Mouse (Mus musculus) heart, embryonic 15.5 days (tissue): ENCODE measurements at regions not wholly inside any gene's neighbourhood (a gene's known extent, or its start where the extent isn't known, plus 50 kb on each side); places are given as distances from the start of the nearest gene placed in this dataset.

Experiments
- ATAC-seq: fragments of 200-750 bp; cut with Nextera tagmentation; replicated peaks from 2 replicates; pipeline ENCODE4 v1.8.0; 2017; ENCODE audit warnings: low read depth, moderate TSS enrichment; ENCODE audit not compliant: insufficient number of reproducible peaks, insufficient read depth, low FRiP score
- H3K27ac ChIP-seq: fragments of 300-500 bp; sonication (generic); 2 replicates; pipeline ENCODE4 v1.5.1; 2015; ENCODE audit warnings: mild to moderate bottlenecking, inconsistent platforms
- H3K27me3 ChIP-seq: fragments of 300-500 bp; sonication (generic); 2 replicates; pipeline ENCODE4 v1.6.1; 2015; ENCODE audit warnings: inconsistent platforms
- H3K36me3 ChIP-seq: fragments of 300-500 bp; sonication (generic); 2 replicates; pipeline ENCODE4 v1.6.1; 2015; ENCODE audit warnings: mild to moderate bottlenecking, inconsistent platforms
- H3K4me1 ChIP-seq: fragments of 300-500 bp; sonication (generic); replicated peaks from 2 replicates; pipeline ENCODE4 v1.6.1; 2015; ENCODE audit warnings: inconsistent platforms
- H3K4me2 ChIP-seq: fragments of 300-500 bp; sonication (generic); 2 replicates; pipeline ENCODE4 v1.6.1; 2015; ENCODE audit warnings: inconsistent platforms, mild to moderate bottlenecking, moderate library complexity
- H3K4me3 ChIP-seq: fragments of 300-500 bp; sonication (generic); 2 replicates; pipeline ENCODE4 v1.5.1; 2015; ENCODE audit warnings: mild to moderate bottlenecking, inconsistent platforms
- H3K9ac ChIP-seq: fragments of 300-500 bp; sonication (generic); 2 replicates; pipeline ENCODE4 v1.6.1; 2015; ENCODE audit warnings: mild to moderate bottlenecking, inconsistent platforms
- H3K9me3 ChIP-seq: fragments of 300-500 bp; sonication (generic); replicated peaks from 2 replicates; pipeline ENCODE4 v1.6.1; 2016; ENCODE audit warnings: inconsistent platforms
- WGBS: fragments of 180-500 bp; shearing (Covaris S2); methylation state at CpG from one replicate; pipeline ENCODE4 v1.1.7; 2015; ENCODE audit warnings: mixed read lengths; 5-methylcytosine and 5-hydroxymethylcytosine counted together

DNA sequence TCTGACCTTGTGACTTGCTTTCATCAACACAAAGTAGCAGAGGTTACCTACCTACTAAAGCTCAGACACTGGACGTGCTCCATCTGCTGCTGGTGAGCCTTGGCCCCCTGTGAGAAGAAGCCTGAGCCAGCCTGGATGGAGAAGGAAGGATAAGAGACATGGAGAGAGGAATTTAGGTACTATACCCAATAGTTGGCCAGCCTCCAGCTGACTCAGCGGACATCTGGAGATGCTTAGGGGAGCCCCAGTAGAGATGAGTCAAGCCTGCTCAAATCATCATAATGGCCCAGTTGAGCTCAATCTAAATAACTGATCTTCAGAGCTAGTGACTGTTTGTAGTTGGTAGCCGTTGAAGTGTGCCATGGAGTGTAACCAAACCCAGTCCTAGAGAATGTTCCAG, 53.7 kb upstream of the Ripply2 start:
- no peak overlapping the region for H3K9ac ChIP-seq

DNA sequence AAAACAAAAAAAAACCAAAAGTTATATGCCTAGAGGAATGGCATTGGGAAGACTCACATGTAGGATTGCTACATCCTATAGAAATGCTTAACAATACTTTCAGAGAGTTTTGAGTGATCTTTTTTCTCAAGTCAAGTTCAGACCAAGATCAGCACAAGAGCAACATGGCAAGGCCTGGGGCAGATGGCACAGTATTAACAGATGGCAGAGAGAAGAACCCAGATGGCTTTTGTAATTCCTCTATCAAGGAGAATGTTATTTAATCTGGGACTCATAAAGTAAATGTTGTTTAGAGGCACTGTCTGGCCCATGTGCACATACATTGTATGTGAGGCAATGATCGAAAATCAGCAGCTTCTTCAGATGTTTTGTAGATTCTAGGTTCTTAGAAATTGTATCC, 58.3 kb upstream of the Ripply2 start:
- H3K4me3 ChIP-seq, result no peak overlapping the region
- H3K36me3 ChIP-seq, result no peaks in the 10 kb centered on the region
- H3K27me3 ChIP-seq, result no peaks in the 10 kb centered on the region
- WGBS, result 95% methylated on average over 1 of the region's 1 CpGs
- no peak overlapping the region for H3K27ac ChIP-seq
- H3K4me2 ChIP-seq, result no peak overlapping the region
- no peak for ATAC-seq
- peaks cover 20% of the 10 kb centered on the region for H3K4me1 ChIP-seq
- H3K9ac ChIP-seq, result no peak overlapping the region
- no peaks in the 10 kb centered on the region for H3K9me3 ChIP-seq

More for the DNA sequence above, 53.7 kb upstream of the Ripply2 start:
- ATAC-seq, result no peak
- 54% methylated on average over 3 of the region's 3 CpGs for WGBS
- no peak overlapping the region for H3K27ac ChIP-seq
- no peaks in the 10 kb centered on the region for H3K9me3 ChIP-seq
- no peaks in the 10 kb centered on the region for H3K36me3 ChIP-seq
- peaks cover 6% of the 10 kb centered on the region for H3K4me1 ChIP-seq
- no peak overlapping the region for H3K4me3 ChIP-seq
- no peaks in the 10 kb centered on the region for H3K27me3 ChIP-seq
- H3K4me2 ChIP-seq, result no peak overlapping the region

DNA sequence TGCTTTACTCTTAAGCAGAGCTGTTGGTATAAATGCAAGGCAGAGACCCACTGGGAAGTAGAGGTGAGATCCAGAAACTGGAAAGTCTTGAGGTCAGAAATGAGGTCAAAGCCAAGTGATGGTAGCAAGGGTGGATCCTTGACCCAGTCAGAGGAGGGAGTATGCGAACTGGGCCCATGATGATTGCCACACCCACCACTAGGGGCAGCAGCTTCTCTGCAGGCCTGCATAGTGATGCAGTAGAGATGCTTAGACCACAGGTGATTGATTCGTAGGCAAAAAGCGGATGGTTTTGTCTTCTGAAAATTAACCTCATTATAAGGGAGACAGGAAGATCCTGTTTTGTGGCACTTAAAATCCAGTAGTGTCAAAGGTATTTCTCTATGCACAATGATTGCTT, 59.6 kb upstream of the Ripply2 start:
- H3K9ac ChIP-seq, result no peak overlapping the region
- no peaks in the 10 kb centered on the region for H3K27me3 ChIP-seq
- peaks cover 21% of the 10 kb centered on the region for H3K4me1 ChIP-seq
- ATAC-seq, result no peak
- no peaks in the 10 kb centered on the region for H3K36me3 ChIP-seq
- no peaks in the 10 kb centered on the region for H3K9me3 ChIP-seq
- H3K4me2 ChIP-seq, result no peak overlapping the region
- H3K4me3 ChIP-seq, result no peak overlapping the region
- WGBS, result 85% methylated on average over 3 of the region's 3 CpGs
- H3K27ac ChIP-seq, result no peak overlapping the region

DNA sequence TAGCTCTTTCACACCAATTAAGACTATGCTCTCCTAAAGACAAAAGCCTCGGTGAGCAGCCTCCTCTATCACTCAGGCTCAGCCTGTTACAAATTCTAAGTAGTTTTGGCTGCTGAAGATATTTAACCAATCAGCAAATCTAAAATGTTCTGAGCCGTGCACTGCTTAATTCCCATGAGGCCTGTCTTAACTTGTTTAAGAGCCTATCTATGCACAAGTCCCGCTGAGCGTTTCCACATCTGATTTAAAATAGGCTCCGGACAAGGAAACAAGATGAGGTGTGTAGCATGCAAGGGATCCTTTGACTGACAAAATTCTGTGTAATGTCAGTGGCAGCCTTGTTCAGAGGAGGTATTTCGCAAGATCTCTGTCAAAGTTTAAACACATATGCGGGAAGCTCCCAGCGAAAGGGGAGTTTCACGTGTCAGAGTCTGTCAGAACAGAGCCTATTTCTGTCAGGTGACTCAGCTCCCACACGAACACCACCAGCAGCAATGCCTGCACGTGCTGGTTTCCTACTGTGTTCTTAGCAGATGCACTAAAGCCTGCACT, 63.3 kb upstream of the Ripply2 start:
- ATAC-seq, result peak; percentile 61
- H3K27ac ChIP-seq, result peak overlapping the region; percentile 78

DNA sequence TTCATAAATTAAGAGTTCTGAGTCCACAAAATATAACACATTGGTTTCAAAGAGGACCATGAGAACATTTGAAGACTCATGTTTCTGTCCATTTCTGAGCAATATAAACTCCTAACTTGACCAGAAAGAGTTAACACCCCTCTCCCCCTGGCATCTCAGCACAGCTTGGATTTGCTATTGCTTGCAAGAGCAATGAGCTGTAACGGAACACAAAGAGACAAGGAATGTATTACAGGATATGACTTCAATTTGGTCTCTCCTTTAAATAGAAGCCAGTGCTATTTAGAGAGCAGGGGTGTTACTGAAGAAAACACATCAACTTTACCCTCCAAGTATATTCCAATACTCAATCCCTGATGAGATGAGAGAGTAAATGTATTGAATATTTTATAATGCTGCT, 65.5 kb upstream of the Ripply2 start:
- peak overlapping the region; percentile 75 for H3K27ac ChIP-seq
- ATAC-seq, result peak; percentile 58; the same call in 1 of the 2 replicates
- WGBS, result 3% methylated on average over 1 of the region's 1 CpGs

More for the DNA sequence above, 63.3 kb upstream of the Ripply2 start:
- 19% methylated on average over 11 of the region's 11 CpGs for WGBS
- Histone ChIP-seq H3K9me3 (no peaks in the 10 kb centered on the region), H3K4me2 (no peak overlapping the region), H3K27me3 (no peaks in the 10 kb centered on the region), H3K4me1 (peaks cover 31% of the 10 kb centered on the region), H3K4me3 (no peak overlapping the region), H3K9ac (no peak overlapping the region), H3K36me3 (no peaks in the 10 kb centered on the region)

DNA sequence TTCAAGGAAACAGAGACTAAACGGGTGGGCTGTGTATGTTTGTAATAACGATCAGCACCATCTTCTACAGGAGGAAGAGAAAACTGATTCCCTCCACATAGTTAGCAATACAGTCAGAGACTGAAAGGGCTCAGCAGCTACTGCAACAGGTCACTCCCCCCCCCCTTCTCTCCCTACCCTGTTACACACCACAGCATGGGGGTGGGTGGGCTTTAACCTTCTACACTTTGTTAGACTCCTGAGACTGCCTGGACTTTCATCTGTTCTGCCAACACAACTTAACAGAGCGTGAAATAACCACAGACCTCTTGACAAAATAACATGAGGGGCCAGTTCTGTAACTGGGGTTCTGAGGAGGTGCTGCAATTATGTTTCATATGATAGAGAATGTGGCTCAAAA, 50.7 kb upstream of the Snap91 start:
- H3K4me3 ChIP-seq, result no peak overlapping the region
- no peaks in the 10 kb centered on the region for H3K27me3 ChIP-seq
- no peak overlapping the region for H3K4me2 ChIP-seq
- H3K36me3 ChIP-seq, result no peaks in the 10 kb centered on the region
- WGBS, result 69% methylated on average over 3 of the region's 3 CpGs
- H3K4me1 ChIP-seq, result no peaks in the 10 kb centered on the region
- no peak overlapping the region for H3K27ac ChIP-seq
- no peak for ATAC-seq
- H3K9ac ChIP-seq, result no peak overlapping the region
- no peaks in the 10 kb centered on the region for H3K9me3 ChIP-seq

More for the DNA sequence above, 65.5 kb upstream of the Ripply2 start:
- Histone ChIP-seq H3K9me3 (no peaks in the 10 kb centered on the region), H3K4me3 (no peak overlapping the region), H3K27me3 (no peaks in the 10 kb centered on the region), H3K36me3 (no peaks in the 10 kb centered on the region), H3K9ac (no peak overlapping the region), H3K4me1 (peaks cover 31% of the 10 kb centered on the region), H3K4me2 (no peak overlapping the region)
